Mouse (Mus musculus) limb, embryonic 10.5 days (tissue): ENCODE measurements around the gene Agap3. TPM values are rescaled to one million over a fixed set of nuclear protein-coding genes. Genes with fewer than 3 reads are reported as not detected.
A peak's percentile ranks its signal among the peaks of the same experiment; 100 is the strongest.

Experiments used
- DNase-seq: peaks from one replicate; pipeline ENCODE4 v3.0.0-alpha.2; 2017; ENCODE audit warnings: low spot score
- H3K27ac ChIP-seq: fragments of 300-500 bp; sonication (generic); 2 replicates; pipeline ENCODE4 v1.5.1; 2016; ENCODE audit warnings: mild to moderate bottlenecking
- H3K27me3 ChIP-seq: fragments of 300-500 bp; sonication (generic); 2 replicates; pipeline ENCODE4 v1.6.1; 2016; ENCODE audit warnings: low read depth, mild to moderate bottlenecking; ENCODE audit not compliant: poor library complexity, severe bottlenecking
- H3K36me3 ChIP-seq: fragments of 300-500 bp; sonication (generic); 2 replicates; pipeline ENCODE4 v1.6.1; 2016; ENCODE audit warnings: mild to moderate bottlenecking, moderate library complexity
- H3K4me1 ChIP-seq: fragments of 300-500 bp; sonication (generic); 2 replicates; pipeline ENCODE4 v1.6.1; 2016
- H3K4me3 ChIP-seq: fragments of 300-500 bp; sonication (generic); 2 replicates; pipeline ENCODE4 v1.5.1; 2016; ENCODE audit warnings: mild to moderate bottlenecking, moderate library complexity
- H3K9me3 ChIP-seq: fragments of 300-500 bp; sonication (generic); replicated peaks from 2 replicates; pipeline ENCODE4 v1.6.1; 2016; ENCODE audit warnings: mild to moderate bottlenecking
- WGBS: fragments of 180-500 bp; shearing (Covaris S2); methylation state at CpG from one replicate; pipeline ENCODE4 v1.1.7; 2016; 5-methylcytosine and 5-hydroxymethylcytosine counted together
- polyA plus RNA-seq: library from polyadenylated mRNA; unstranded; fragments of >200 nt; fragmentation: Nextera tagmentation; extraction: Ambion mirVana; gene quantifications from 2 replicates; pipeline ENCODE4 v1.2.1, GENCODE M21; 2016

Agap3 gene
- polyA plus RNA-seq = 39.8 and 42.7 TPM in 2 replicates

GRCm38 (mm10) chr5:24452030-24452690, at the start of gene Agap3:
Gene Agap3, plus strand, starts transcription at chr5:24452177.
- peak within 1 kb of the TSS; percentile 97 for H3K27ac ChIP-seq
- H3K4me3 ChIP-seq = peak within 1 kb of the TSS; percentile 86
- peaks cover 27% of the 10 kb centered on the region for H3K36me3 ChIP-seq
- under 1% methylated on average over 70 of the region's 85 CpGs for WGBS
- no peaks in the 10 kb centered on the region for H3K9me3 ChIP-seq
- DNase-seq = no peak
- peaks cover 60% of the 10 kb centered on the region for H3K4me1 ChIP-seq
- H3K27me3 ChIP-seq = no peaks in the 10 kb centered on the region; the same call in 1 of the 2 replicates

- peaks cover 80% of the 10 kb centered on the region for H3K36me3 ChIP-seq
Observed at GRCm38 (mm10) chr5:24404594-24405360, 47.2 kb upstream of the Agap3 start.

GRCm38 (mm10) chr5:24405389-24405876, 46.5 kb upstream of the Agap3 start:
- H3K4me3 ChIP-seq = no peak overlapping the region
- DNase-seq = no peak
- 58% methylated on average over 3 of the region's 3 CpGs for WGBS
- no peaks in the 10 kb centered on the region for H3K4me1 ChIP-seq
- peaks cover 74% of the 10 kb centered on the region for H3K36me3 ChIP-seq
- H3K9me3 ChIP-seq = no peaks in the 10 kb centered on the region
- H3K27me3 ChIP-seq = no peaks in the 10 kb centered on the region
- H3K27ac ChIP-seq = no peak overlapping the region

More at GRCm38 (mm10) chr5:24404594-24405360, 47.2 kb upstream of the Agap3 start:
- Histone ChIP-seq H3K4me3 (no peak overlapping the region), H3K9me3 (no peaks in the 10 kb centered on the region), H3K27ac (no peak overlapping the region), H3K4me1 (peaks cover 6% of the 10 kb centered on the region; the same call in 1 of the 2 replicates), H3K27me3 (no peaks in the 10 kb centered on the region)
- no peak for DNase-seq
- 87% methylated on average over 6 of the region's 6 CpGs for WGBS

GRCm38 (mm10) chr5:24408651-24409050, 43.3 kb upstream of the Agap3 start:
- Histone ChIP-seq H3K27me3 (peaks cover 8% of the 10 kb centered on the region), H3K4me3 (no peak overlapping the region), H3K9me3 (no peaks in the 10 kb centered on the region), H3K36me3 (peaks cover 42% of the 10 kb centered on the region), H3K27ac (no peak overlapping the region), H3K4me1 (peaks cover 10% of the 10 kb centered on the region)
- 93% methylated on average over 13 of the region's 13 CpGs for whole genome bisulfite sequencing
- DNase-seq = no peak

DNA sequence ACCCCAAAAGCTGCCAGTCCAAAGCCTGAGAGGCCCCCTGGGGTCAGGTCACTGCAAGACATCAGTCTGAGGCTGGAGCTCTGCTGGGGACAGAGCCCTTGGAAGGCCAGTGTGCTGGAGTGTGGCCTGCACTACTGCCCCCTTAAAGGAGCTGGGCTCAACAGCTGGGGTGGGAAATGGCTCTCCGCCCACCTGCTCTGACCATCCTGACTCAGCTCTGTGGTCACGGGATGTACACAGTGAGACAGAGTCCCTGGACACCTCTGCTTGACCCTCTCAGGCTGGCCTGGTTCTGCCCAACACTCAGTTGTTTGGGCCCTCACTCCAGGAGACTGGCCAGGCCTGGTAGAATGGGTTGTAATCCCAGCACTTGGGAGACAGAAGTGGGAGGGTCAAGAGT, 42.5 kb upstream of the Agap3 start:
- peaks cover 13% of the 10 kb centered on the region for H3K4me1 ChIP-seq
- peaks cover 16% of the 10 kb centered on the region for H3K27me3 ChIP-seq
- 92% methylated on average over 2 of the region's 2 CpGs for WGBS
- no peak overlapping the region for H3K4me3 ChIP-seq
- H3K36me3 ChIP-seq = peaks cover 38% of the 10 kb centered on the region
- H3K27ac ChIP-seq = no peak overlapping the region
- no peaks in the 10 kb centered on the region for H3K9me3 ChIP-seq
- DNase-seq = no peak

- Histone ChIP-seq H3K36me3 (peaks cover 15% of the 10 kb centered on the region), H3K4me1 (peaks cover 24% of the 10 kb centered on the region), H3K4me3 (no peak overlapping the region), H3K27me3 (peaks cover 23% of the 10 kb centered on the region), H3K9me3 (no peaks in the 10 kb centered on the region), H3K27ac (no peak overlapping the region)
- WGBS = 84% methylated on average over 2 of the region's 2 CpGs
- DNase-seq = no peak
Observed at GRCm38 (mm10) chr5:24412063-24412462, 39.9 kb upstream of the Agap3 start.

GRCm38 (mm10) chr5:24413042-24413693, 38.8 kb upstream of the Agap3 start, which contains the start of gene Asic3:
Gene Asic3, plus strand, starts transcription at chr5:24413392.
- Histone ChIP-seq H3K9me3 (no peaks in the 10 kb centered on the region), H3K27ac (peak within 1 kb of the TSS; percentile 34; the same call in 1 of the 2 replicates), H3K27me3 (peaks cover 23% of the 10 kb centered on the region), H3K4me3 (no peak within 1 kb of the TSS), H3K36me3 (peaks cover 5% of the 10 kb centered on the region; the same call in 1 of the 2 replicates), H3K4me1 (peaks cover 24% of the 10 kb centered on the region)
- WGBS = 53% methylated on average over 11 of the region's 11 CpGs
- DNase-seq = no peak

- H3K27me3 ChIP-seq = peaks cover 23% of the 10 kb centered on the region
- no peak overlapping the region for H3K4me3 ChIP-seq
- peaks cover 24% of the 10 kb centered on the region for H3K4me1 ChIP-seq
- H3K9me3 ChIP-seq = no peaks in the 10 kb centered on the region
- peaks cover 12% of the 10 kb centered on the region for H3K36me3 ChIP-seq
- no peak for DNase-seq
- H3K27ac ChIP-seq = no peak overlapping the region; the same call in 1 of the 2 replicates
- 89% methylated on average over 13 of the region's 13 CpGs for WGBS
Observed at GRCm38 (mm10) chr5:24413938-24414337, 38.0 kb upstream of the Agap3 start.

- no peak overlapping the region for H3K4me3 ChIP-seq
Observed at GRCm38 (mm10) chr5:24416222-24416736, 35.7 kb upstream of the Agap3 start.

DNA sequence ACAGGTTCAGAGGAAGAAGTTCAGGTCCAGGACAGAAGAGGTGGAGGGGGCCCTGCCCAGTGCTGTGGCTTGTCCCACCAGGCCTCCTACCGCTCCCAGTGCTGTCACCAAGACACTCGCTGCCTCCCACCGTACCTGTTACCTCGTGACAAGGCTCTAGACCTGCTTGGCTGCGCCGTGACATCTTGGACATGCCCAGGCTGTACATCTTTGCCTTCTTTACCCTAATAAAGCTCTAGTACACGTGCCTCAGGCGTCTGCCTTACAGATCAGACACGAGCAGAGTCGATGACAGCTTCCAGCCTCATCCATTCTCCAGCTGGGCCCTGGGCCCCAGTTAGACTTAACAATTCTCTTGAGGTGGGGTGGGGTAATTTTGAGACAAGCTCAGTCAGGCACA, 34.4 kb upstream of the Agap3 start:
- no peaks in the 10 kb centered on the region for H3K9me3 ChIP-seq
- H3K4me1 ChIP-seq = peaks cover 28% of the 10 kb centered on the region
- WGBS = 90% methylated on average over 10 of the region's 10 CpGs

More at GRCm38 (mm10) chr5:24416222-24416736, 35.7 kb upstream of the Agap3 start:
- Histone ChIP-seq H3K36me3 (peaks cover 32% of the 10 kb centered on the region), H3K27ac (no peak overlapping the region), H3K4me1 (peaks cover 24% of the 10 kb centered on the region), H3K27me3 (peaks cover 23% of the 10 kb centered on the region), H3K9me3 (no peaks in the 10 kb centered on the region)
- 3% methylated on average over 21 of the region's 21 CpGs for WGBS
- peak; percentile 71 for DNase-seq

GRCm38 (mm10) chr5:24420381-24420780, 31.6 kb upstream of the Agap3 start:
- H3K27me3 ChIP-seq = peaks cover 4% of the 10 kb centered on the region; the same call in 1 of the 2 replicates
- no peak overlapping the region for H3K27ac ChIP-seq
- WGBS = 91% methylated on average over 9 of the region's 9 CpGs
- H3K9me3 ChIP-seq = no peaks in the 10 kb centered on the region
- peaks cover 33% of the 10 kb centered on the region for H3K4me1 ChIP-seq
- no peak overlapping the region for H3K4me3 ChIP-seq
- peaks cover 34% of the 10 kb centered on the region for H3K36me3 ChIP-seq
- DNase-seq = no peak

More for the DNA sequence above, 34.4 kb upstream of the Agap3 start:
- peaks cover 34% of the 10 kb centered on the region for H3K36me3 ChIP-seq
- DNase-seq = no peak
- H3K27me3 ChIP-seq = peaks cover 23% of the 10 kb centered on the region
- no peak overlapping the region for H3K4me3 ChIP-seq
- no peak overlapping the region for H3K27ac ChIP-seq
